ENCODE assay signal across 28 mouse cellular contexts in genomic region chr1:54422195-54422750, GRCm38 (mm10). TPM values are rescaled to one million over a fixed set of nuclear protein-coding genes. Genes with fewer than 3 reads are reported as not detected.
DNase-seq lines count a peak whose midpoint lies in the region; ATAC-seq lines count a peak whose summit lies in the region.
"Had no signal": no experiment of that assay in that cellular context is flagged by ENCODE, and none has a peak within 500 bp of the region (broad histone marks: within the 10 kb centered on the region; RNA-seq: fewer than 3 reads in every experiment).

No protein-coding gene starts in this region.

- ATAC-seq in midbrain, embryonic 11.5 days (ENCODE audit: low FRiP score) = no peak
- no peak for ATAC-seq in midbrain, embryonic 14.5 days (ENCODE audit: low FRiP score, low TSS enrichment)
- ATAC-seq: forebrain, embryonic 13.5 days; hindbrain, postnatal 0 days; intestine, postnatal 0 days had no signal

- H3K4me2 ChIP-seq in midbrain, embryonic 11.5 days = no peak overlapping the region
- H3K4me2 ChIP-seq in midbrain, embryonic 14.5 days (ENCODE audit: low read length) = no peak overlapping the region
- H3K4me2 ChIP-seq: embryonic facial prominence, embryonic 15.5 days; forebrain, embryonic 13.5 days; heart, embryonic 11.5 days; hindbrain, embryonic 12.5 days; liver, embryonic 15.5 days; lung, embryonic 14.5 days; midbrain, embryonic 12.5 days; stomach, embryonic 15.5 days had no signal

- no peaks in the 10 kb centered on the region for H3K27me3 ChIP-seq in midbrain, embryonic 11.5 days (ENCODE audit: control insufficient read depth, insufficient read depth, low read length)
- no peaks in the 10 kb centered on the region for H3K27me3 ChIP-seq in midbrain, embryonic 14.5 days (ENCODE audit: control insufficient read depth, insufficient read depth, low read length)
- H3K27me3 ChIP-seq: embryonic facial prominence, embryonic 15.5 days; forebrain, embryonic 13.5 days; hindbrain, embryonic 12.5 days; liver, embryonic 15.5 days; midbrain, embryonic 12.5 days; stomach, embryonic 15.5 days had no signal

- H3K4me3 ChIP-seq in midbrain, embryonic 11.5 days (ENCODE audit: low read depth, low read length) = no peak overlapping the region
- H3K4me3 ChIP-seq in midbrain, embryonic 14.5 days (replicated peaks; ENCODE audit: low read depth, low read length) = no peak overlapping the region
- H3K4me3 ChIP-seq: embryonic facial prominence, embryonic 10.5 days; embryonic facial prominence, embryonic 15.5 days; forebrain, embryonic 13.5 days; hindbrain, embryonic 12.5 days; liver, embryonic 15.5 days; midbrain, embryonic 12.5 days; stomach, embryonic 15.5 days had no signal

- H3K36me3 ChIP-seq in midbrain, embryonic 11.5 days (ENCODE audit: control insufficient read depth, insufficient read depth, low read length) = 0 out of 2 replicates have a peak, but pooled peaks cover 3% of the 10 kb centered on the region
- H3K36me3 ChIP-seq in midbrain, embryonic 14.5 days (ENCODE audit: control insufficient read depth, insufficient read depth, low read length) = peaks cover 78% of the 10 kb centered on the region

- H3K9ac ChIP-seq in midbrain, embryonic 11.5 days (ENCODE audit: low read length) = no peak overlapping the region
- H3K9ac ChIP-seq in midbrain, embryonic 14.5 days (replicated peaks; ENCODE audit: low read length) = no peak overlapping the region
- H3K9ac ChIP-seq: embryonic facial prominence, embryonic 15.5 days; forebrain, embryonic 13.5 days; hindbrain, embryonic 12.5 days; liver, embryonic 15.5 days; lung, embryonic 14.5 days; midbrain, embryonic 12.5 days; stomach, embryonic 15.5 days had no signal

- H3K9me3 ChIP-seq in midbrain, embryonic 11.5 days (ENCODE audit: control insufficient read depth, low read length) = no peaks in the 10 kb centered on the region
- H3K9me3 ChIP-seq in midbrain, embryonic 14.5 days (ENCODE audit: control insufficient read depth, low read length) = no peaks in the 10 kb centered on the region
- H3K9me3 ChIP-seq: embryonic facial prominence, embryonic 10.5 days; embryonic facial prominence, embryonic 15.5 days; forebrain, embryonic 13.5 days; hindbrain, embryonic 12.5 days; liver, embryonic 15.5 days; midbrain, embryonic 12.5 days; stomach, embryonic 15.5 days had no signal

- no peak overlapping the region for H3K27ac ChIP-seq in midbrain, embryonic 11.5 days (ENCODE audit: low read depth, low read length)
- no peak overlapping the region for H3K27ac ChIP-seq in midbrain, embryonic 14.5 days (replicated peaks; ENCODE audit: low read depth, low read length)
- H3K27ac ChIP-seq: embryonic facial prominence, embryonic 10.5 days; embryonic facial prominence, embryonic 15.5 days; forebrain, embryonic 13.5 days; hindbrain, embryonic 12.5 days; hindbrain, postnatal 0 days; liver, embryonic 15.5 days; midbrain, embryonic 12.5 days; stomach, embryonic 15.5 days had no signal

- peak; percentile 74 for DNase-seq in midbrain, embryonic 11.5 days (ENCODE audit: low spot score, missing footprints)
- DNase-seq in midbrain, embryonic 14.5 days = no peak
- peak; percentile 16 for DNase-seq in T-cell, adult 2 months (ENCODE audit: low spot score)
- DNase-seq in adrenal gland, postnatal 14 days = peak; percentile 54
- DNase-seq in naive thymus-derived CD4-positive, alpha-beta T cell, adult 2 months (ENCODE audit: low read depth) = peak; percentile 55
- DNase-seq in cerebellum, postnatal 36 days = no peak
- DNase-seq in layer of hippocampus, adult 9-11 months = no peak
- DNase-seq: cerebellum, adult 18-20 months; cerebellum, postnatal 10 days; gastrocnemius, postnatal 25 days; heart, adult 18-20 months; heart, postnatal 36 days; kidney, adult 9 months; kidney, postnatal 10 days; lung, embryonic 14.5 days; retina, postnatal 1 day; right cerebral cortex, postnatal 14 days; thymus, postnatal 4 days had no signal

- 88% methylated on average over 4 of the region's 4 CpGs for WGBS in midbrain, embryonic 11.5 days
- 90% methylated on average over 4 of the region's 4 CpGs for WGBS in midbrain, embryonic 14.5 days

- no peaks in the 10 kb centered on the region for H3K4me1 ChIP-seq in midbrain, embryonic 11.5 days (ENCODE audit: control insufficient read depth, insufficient read depth, low read length)
- no peaks in the 10 kb centered on the region for H3K4me1 ChIP-seq in midbrain, embryonic 14.5 days (ENCODE audit: control insufficient read depth, insufficient read depth, low read length)
- H3K4me1 ChIP-seq: embryonic facial prominence, embryonic 10.5 days; embryonic facial prominence, embryonic 15.5 days; forebrain, embryonic 13.5 days; hindbrain, embryonic 12.5 days; liver, embryonic 15.5 days; midbrain, embryonic 12.5 days; stomach, embryonic 15.5 days had no signal

RNA-seq across cellular contexts. Expression of gene Gtf3c3, which starts 16.5 kb away (rescaled TPM):
- polyA plus RNA-seq in midbrain, embryonic 11.5 days (2014; fragmentation: Nextera tagmentation; extraction: Ambion mirVana) = 34.5 and 41.3 TPM in 2 replicates
- polyA plus RNA-seq in midbrain, embryonic 14.5 days (2014; fragmentation: Nextera tagmentation; extraction: Ambion mirVana) = 20.9 and 30.5 TPM in 2 replicates
- 17.1 and 22.5 TPM in 2 replicates for total RNA-seq in adrenal gland, postnatal 14 days (2021)

Comparison
In these comparisons a context has a peak if more than half of its experiments do, and no peak if none do; other contexts are left out.
1. DNase-seq: peak in midbrain, embryonic 11.5 days (single experiment), T-cell, adult 2 months (single experiment), adrenal gland, postnatal 14 days (single experiment) and naive thymus-derived CD4-positive, alpha-beta T cell, adult 2 months (single experiment); none in midbrain, embryonic 14.5 days (single experiment), cerebellum, postnatal 36 days (0 of 2) and layer of hippocampus, adult 9-11 months (single experiment).